Mouse (Mus musculus): Measurements from ENCODE around the gene Enc1.

DNA sequence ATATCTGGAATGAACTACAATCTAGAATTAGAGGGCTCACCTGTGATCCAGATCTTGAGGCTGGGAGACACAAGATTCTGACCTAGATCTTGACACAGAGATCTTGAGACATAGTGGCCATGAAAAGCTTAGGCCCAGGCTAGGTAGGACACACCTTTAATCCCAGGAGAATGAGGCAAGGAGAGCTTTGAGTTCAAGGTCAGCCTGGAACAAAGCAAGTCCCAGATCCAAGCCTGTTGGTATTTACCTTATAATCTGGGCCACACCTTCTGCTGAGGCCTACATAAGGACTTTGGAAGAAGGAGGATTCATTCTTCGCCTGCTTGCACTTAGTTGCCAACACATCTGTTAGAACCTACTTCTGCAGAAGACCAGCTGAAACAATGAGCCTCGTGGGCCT lies 41.8 kb upstream of the Enc1 start:
- TF ChIP-seq ZNF384 (IDR thresholded peaks at IDR 0.05; ENCODE audit: low read depth, low read length) (no peak), CHD2 (IDR thresholded peaks at IDR 0.05; ENCODE audit: low read length) (no peak), SMC3 (IDR thresholded peaks at IDR 0.05; ENCODE audit: low read depth, low read length) (no peak), MAZ (IDR thresholded peaks at IDR 0.05; ENCODE audit: low read depth, low read length) (no peak), CTCF (conservative IDR thresholded peaks at IDR 0.05 in 1 of 2, IDR thresholded peaks at IDR 0.05 in 1 of 2; ENCODE audit: low read depth in 2 of 2, low read length in 2 of 2) (no peak)

Data from CH12.LX (cell line).